Comparison of ENCODE assay signal across 10 mouse cellular contexts in genomic region chr14:75375006-75375598, GRCm38 (mm10).
DNase-seq lines count a peak whose midpoint lies in the region; ATAC-seq lines count a peak whose summit lies in the region.
"Had no signal": no experiment of that assay in that cellular context is flagged by ENCODE, and none has a peak within 500 bp of the region (broad histone marks: within the 10 kb centered on the region; RNA-seq: fewer than 3 reads in every experiment).

No protein-coding gene starts in this region.

- WGBS in midbrain, embryonic 14.5 days: 64% methylated on average over 11 of the region's 11 CpGs
- 69% methylated on average over 11 of the region's 11 CpGs for WGBS in midbrain, embryonic 11.5 days

- H3K36me3 ChIP-seq in midbrain, embryonic 14.5 days (ENCODE audit: control insufficient read depth, insufficient read depth, low read length): no peaks in the 10 kb centered on the region
- H3K36me3 ChIP-seq in midbrain, embryonic 11.5 days (ENCODE audit: control insufficient read depth, insufficient read depth, low read length): no peaks in the 10 kb centered on the region
- H3K36me3 ChIP-seq: limb, embryonic 15.5 days had no signal

- no peaks in the 10 kb centered on the region for H3K9me3 ChIP-seq in midbrain, embryonic 14.5 days (ENCODE audit: control insufficient read depth, low read length)
- H3K9me3 ChIP-seq in midbrain, embryonic 11.5 days (ENCODE audit: control insufficient read depth, low read length): no peaks in the 10 kb centered on the region
- H3K9me3 ChIP-seq: limb, embryonic 15.5 days had no signal

- H3K9ac ChIP-seq in midbrain, embryonic 14.5 days (replicated peaks; ENCODE audit: low read length): no peak overlapping the region
- no peak overlapping the region for H3K9ac ChIP-seq in midbrain, embryonic 11.5 days (ENCODE audit: low read length)
- H3K9ac ChIP-seq: limb, embryonic 15.5 days had no signal

- ATAC-seq in midbrain, embryonic 14.5 days (ENCODE audit: low FRiP score, low TSS enrichment): no peak
- ATAC-seq in midbrain, embryonic 11.5 days (ENCODE audit: low FRiP score): no peak

- H3K4me2 ChIP-seq in midbrain, embryonic 14.5 days (ENCODE audit: low read length): no peak overlapping the region
- no peak overlapping the region for H3K4me2 ChIP-seq in midbrain, embryonic 11.5 days
- H3K4me2 ChIP-seq: limb, embryonic 15.5 days had no signal

- H3K27me3 ChIP-seq in midbrain, embryonic 14.5 days (ENCODE audit: control insufficient read depth, insufficient read depth, low read length): no peaks in the 10 kb centered on the region
- no peaks in the 10 kb centered on the region for H3K27me3 ChIP-seq in midbrain, embryonic 11.5 days (ENCODE audit: control insufficient read depth, insufficient read depth, low read length)
- H3K27me3 ChIP-seq: limb, embryonic 15.5 days had no signal

- H3K4me1 ChIP-seq in midbrain, embryonic 14.5 days (ENCODE audit: control insufficient read depth, insufficient read depth, low read length): no peaks in the 10 kb centered on the region
- H3K4me1 ChIP-seq in midbrain, embryonic 11.5 days (ENCODE audit: control insufficient read depth, insufficient read depth, low read length): no peaks in the 10 kb centered on the region
- H3K4me1 ChIP-seq: limb, embryonic 15.5 days; megakaryocyte, embryonic 14.5 days had no signal

- H3K27ac ChIP-seq in midbrain, embryonic 14.5 days (replicated peaks; ENCODE audit: low read depth, low read length): no peak overlapping the region
- no peak overlapping the region for H3K27ac ChIP-seq in midbrain, embryonic 11.5 days (ENCODE audit: low read depth, low read length)
- H3K27ac ChIP-seq: limb, embryonic 15.5 days had no signal

- peak; percentile 27 for DNase-seq in midbrain, embryonic 14.5 days
- no peak for DNase-seq in midbrain, embryonic 11.5 days (ENCODE audit: low spot score, missing footprints)
- DNase-seq in cerebellum, postnatal 36 days: peak; percentile 33 to 35
- peak; percentile 20 for DNase-seq in layer of hippocampus, adult 9-11 months
- DNase-seq in right cerebral cortex, postnatal 14 days: peak; percentile 47
- no peak for DNase-seq in urinary bladder, postnatal 14 days (ENCODE audit: low spot score)
- no peak for DNase-seq in lung, postnatal 10 days
- DNase-seq: gastrocnemius, postnatal 10 days had no signal

- no peak overlapping the region for H3K4me3 ChIP-seq in midbrain, embryonic 14.5 days (replicated peaks; ENCODE audit: low read depth, low read length)
- no peak overlapping the region for H3K4me3 ChIP-seq in midbrain, embryonic 11.5 days (ENCODE audit: low read depth, low read length)
- H3K4me3 ChIP-seq: limb, embryonic 15.5 days; megakaryocyte, embryonic 14.5 days had no signal

Comparison
In these comparisons a context has a peak if more than half of its experiments do, and no peak if none do; other contexts are left out.
1. DNase-seq: peak in midbrain, embryonic 14.5 days (single experiment), cerebellum, postnatal 36 days (2 of 2), layer of hippocampus, adult 9-11 months (single experiment) and right cerebral cortex, postnatal 14 days (single experiment); none in midbrain, embryonic 11.5 days (single experiment), urinary bladder, postnatal 14 days (single experiment) and lung, postnatal 10 days (single experiment).